11 mouse cellular contexts compared by ENCODE assay signal in the genomic region with DNA sequence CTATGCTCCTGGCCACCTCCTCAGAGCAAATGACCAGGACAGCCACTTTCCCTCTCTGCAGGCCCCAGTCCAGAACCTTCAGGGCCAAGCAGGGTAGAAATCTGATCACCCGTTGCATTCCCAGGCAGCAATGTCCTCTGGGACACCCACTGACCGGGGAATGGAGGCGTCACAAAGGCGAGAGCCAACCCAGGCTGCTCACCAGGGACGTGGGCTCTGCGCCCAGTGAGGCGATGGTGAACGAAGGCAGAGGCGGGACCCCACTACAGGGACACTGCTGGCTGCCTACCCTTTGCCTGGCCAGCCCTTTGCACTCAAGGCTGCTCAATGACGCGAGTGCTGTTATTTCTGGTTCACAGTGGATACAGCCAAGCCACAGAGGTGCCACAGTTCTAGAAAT. TPM values are rescaled to one million over a fixed set of nuclear protein-coding genes. Genes with fewer than 3 reads are reported as not detected.
DNase-seq lines count a peak whose midpoint lies in the region; ATAC-seq and TF ChIP-seq lines count a peak whose summit lies in the region.
"Had no signal": no experiment of that assay in that cellular context is flagged by ENCODE, and none has a peak within 500 bp of the region (broad histone marks: within the 10 kb centered on the region; RNA-seq: fewer than 3 reads in every experiment).

No protein-coding gene starts in this region.

- H3K36me3 ChIP-seq in midbrain, postnatal 0 days (ENCODE audit: insufficient read depth, low read length): no peaks in the 10 kb centered on the region
- H3K36me3 ChIP-seq in midbrain, embryonic 15.5 days (replicated peaks): no peaks in the 10 kb centered on the region
- no peaks in the 10 kb centered on the region for H3K36me3 ChIP-seq in kidney, adult 2 months (ENCODE audit: control insufficient read depth, insufficient read depth, low read length)
- no peaks in the 10 kb centered on the region for H3K36me3 ChIP-seq in myocyte (ENCODE audit: control insufficient read depth, insufficient read depth)

- no peak overlapping the region for H3K9ac ChIP-seq in midbrain, postnatal 0 days (replicated peaks; ENCODE audit: low read length, poor library complexity, severe bottlenecking)
- H3K9ac ChIP-seq in midbrain, embryonic 15.5 days: no peak overlapping the region

- H3K4me1 ChIP-seq in midbrain, postnatal 0 days (ENCODE audit: insufficient read depth, low read length): peaks cover 10% of the 10 kb centered on the region; the same call in 1 of the 2 replicates
- peaks cover 20% of the 10 kb centered on the region for H3K4me1 ChIP-seq in midbrain, embryonic 15.5 days
- 0 out of 2 replicates have a peak, but pooled peaks cover 5% of the 10 kb centered on the region for H3K4me1 ChIP-seq in kidney, adult 2 months (ENCODE audit: control insufficient read depth, insufficient read depth, low read length)

- no peaks in the 10 kb centered on the region for H3K27me3 ChIP-seq in midbrain, postnatal 0 days (ENCODE audit: insufficient read depth, low read length)
- no peaks in the 10 kb centered on the region for H3K27me3 ChIP-seq in midbrain, embryonic 15.5 days (replicated peaks)
- no peaks in the 10 kb centered on the region for H3K27me3 ChIP-seq in kidney, adult 2 months (replicated peaks; ENCODE audit: control insufficient read depth, insufficient read depth, low read length)
- peaks cover 35% of the 10 kb centered on the region for H3K27me3 ChIP-seq in myocyte (ENCODE audit: control insufficient read depth, insufficient read depth, insufficient read length)

- 59% methylated on average over 11 of the region's 11 CpGs for WGBS in midbrain, postnatal 0 days
- WGBS in midbrain, embryonic 15.5 days: 79% methylated on average over 11 of the region's 11 CpGs
- 45% methylated on average over 11 of the region's 11 CpGs for WGBS in kidney, adult 2 months

- no peak overlapping the region for H3K27ac ChIP-seq in midbrain, postnatal 0 days (ENCODE audit: low read depth, low read length)
- no peak overlapping the region for H3K27ac ChIP-seq in midbrain, embryonic 15.5 days
- H3K27ac ChIP-seq in kidney, adult 2 months (ENCODE audit: insufficient read depth, low read depth, low read length): peak overlapping the region; percentile 43
- H3K27ac ChIP-seq in layer of hippocampus, adult 2 months: no peak overlapping the region
- H3K27ac ChIP-seq: macrophage had no signal

- intact Hi-C loops in gastrocnemius, postnatal 14 days (cut with DNase I; ENCODE audit: low total_unique reads): no loop called here

- no peak overlapping the region for H3ac ChIP-seq in myocyte (ENCODE audit: control insufficient read depth, insufficient read length)

- no peaks in the 10 kb centered on the region for H3K79me2 ChIP-seq in myocyte (ENCODE audit: control insufficient read depth, insufficient read depth)

- DNase-seq in midbrain, postnatal 0 days (ENCODE audit: low spot score): no peak
- peak; percentile 67 for DNase-seq in gastrocnemius, postnatal 14 days
- DNase-seq in kidney, adult 2 months: peak; percentile 76
- no peak for DNase-seq in layer of hippocampus, adult 2 months (ENCODE audit: low spot score in 2 of 2)
- DNase-seq: layer of hippocampus, postnatal 36 days had no signal

- no peak for TF ChIP-seq CTCF in midbrain, postnatal 0 days (IDR thresholded peaks at IDR 0.05)
- TF ChIP-seq CTCF in kidney, adult 2 months (conservative IDR thresholded peaks at IDR 0.05; ENCODE audit: insufficient read depth, insufficient read length, low read depth, low read length): no peak
- no peak for TF ChIP-seq CTCF in layer of hippocampus, adult 2 months (conservative IDR thresholded peaks at IDR 0.05)

- H3K9me3 ChIP-seq in midbrain, postnatal 0 days (ENCODE audit: low read length): no peaks in the 10 kb centered on the region
- no peaks in the 10 kb centered on the region for H3K9me3 ChIP-seq in midbrain, embryonic 15.5 days

- ATAC-seq in midbrain, postnatal 0 days (ENCODE audit: low FRiP score): peak; percentile 25
- ATAC-seq in midbrain, embryonic 15.5 days (replicated peaks): no peak
- no peak for ATAC-seq in granulocyte monocyte progenitor cell, adult 5-6 weeks (replicated peaks; ENCODE audit: poor library complexity, severe bottlenecking)
- ATAC-seq in CD4-positive, CD25-positive, alpha-beta regulatory T cell, adult 4 months: no peak

- H3K4me3 ChIP-seq in midbrain, postnatal 0 days (ENCODE audit: low read depth, low read length): no peak overlapping the region
- no peak overlapping the region for H3K4me3 ChIP-seq in midbrain, embryonic 15.5 days
- H3K4me3 ChIP-seq in kidney, adult 2 months (ENCODE audit: insufficient read depth, low read depth, low read length): no peak overlapping the region
- H3K4me3 ChIP-seq in myocyte: no peak overlapping the region
- H3K4me3 ChIP-seq in layer of hippocampus, adult 2 months: no peak overlapping the region
- H3K4me3 ChIP-seq: erythroblast, embryonic 14.5 days had no signal

- H3K4me2 ChIP-seq in midbrain, postnatal 0 days (ENCODE audit: low read depth, low read length, poor library complexity, severe bottlenecking): no peak overlapping the region
- H3K4me2 ChIP-seq in midbrain, embryonic 15.5 days: no peak overlapping the region
- H3K4me2 ChIP-seq in myocyte (ENCODE audit: low read depth): peak overlapping the region; percentile 42

- TF ChIP-seq POLR2A in kidney, adult 2 months (IDR thresholded peaks at IDR 0.05; ENCODE audit: low read depth, low read length): no peak
- TF ChIP-seq POLR2A in myocyte (IDR thresholded peaks at IDR 0.05; ENCODE audit: insufficient read length, low read depth): no peak

TF ChIP-seq in myocyte, 11 proteins besides CTCF, POLR2A, EP300 and RAD21:
- TF ChIP-seq MYOD1 (IDR thresholded peaks at IDR 0.05; ENCODE audit: control insufficient read depth in 1 of 3, insufficient read length in 2 of 3, low read depth in 2 of 3) (peak in 1 of 3 experiments; percentile 8), REST (IDR thresholded peaks at IDR 0.05; ENCODE audit: insufficient read depth, insufficient read length) (no peak)
TF ChIP-seq in myocyte: peak in this region for 1.

RNA-seq across cellular contexts. Expression of a gene that starts 13.3 kb away (rescaled TPM):
- total RNA-seq in midbrain, postnatal 0 days (2014; rRNA removed): 12.2 and 14.2 TPM in 2 replicates
- polyA plus RNA-seq in midbrain, postnatal 0 days (2015; fragmentation: Nextera tagmentation; extraction: Ambion mirVana): 2.1 and 2.6 TPM in 2 replicates
- 3.5 and 3.7 TPM in 2 replicates for polyA plus RNA-seq in midbrain, embryonic 15.5 days (2015; fragmentation: Nextera tagmentation; extraction: Ambion mirVana)
- 1 to 10 TPM; 1.6 to 1.9 TPM for total RNA-seq in gastrocnemius, postnatal 14 days (2021)
- 3.6 and 4.4 TPM in 2 replicates for polyA plus RNA-seq in kidney, adult 2 months (2012; rRNA removed)
- polyA plus RNA-seq in myocyte (2012; fragmentation: generic; extraction: Trizol): 0.78 TPM
- total RNA-seq in granulocyte monocyte progenitor cell, adult 5-6 weeks (2014; fragmentation: Nextera tagmentation): 12.2 and 13.3 TPM in 2 replicates
- 3.3 and 6.1 TPM in 2 replicates for total RNA-seq in granulocyte monocyte progenitor cell, adult 5-6 weeks (2017)
- 10 to 100 TPM; 30.7 to 30.9 TPM for total RNA-seq in layer of hippocampus, adult 2 months (2021)
- 1 to 10 TPM; 1.8 to 2.1 TPM for polyA plus RNA-seq in CD4-positive, CD25-positive, alpha-beta regulatory T cell, adult 4 months (2017; shearing (Covaris generic))

Comparison
In these comparisons a context has a peak if more than half of its experiments do, and no peak if none do; other contexts are left out.
1. DNase-seq: peak in gastrocnemius, postnatal 14 days (single experiment) and kidney, adult 2 months (single experiment); none in midbrain, postnatal 0 days (single experiment) and layer of hippocampus, adult 2 months (0 of 2).